Mouse (Mus musculus) lung, postnatal 10 days (tissue): ENCODE measurements at regions not wholly inside any gene's neighbourhood (a gene's known extent, or its start where the extent isn't known, plus 50 kb on each side); places are given as distances from the start of the nearest gene placed in this dataset.

Experiments
- DNase-seq: peaks from one replicate; pipeline ENCODE4 v3.0.0; 2021

- DNase-seq, result no peak
Observed at GRCm38 (mm10) chr3:104293869-104294268, 73.7 kb upstream of the Magi3 start.

GRCm38 (mm10) chr3:104288970-104289680 is 69.0 kb upstream of the Magi3 start:
- no peak for DNase-seq

- no peak for DNase-seq
Observed at GRCm38 (mm10) chr3:104287900-104288299, 67.7 kb upstream of the Magi3 start.

- no peak for DNase-seq
Observed at GRCm38 (mm10) chr3:104284961-104285360, 64.8 kb upstream of the Magi3 start.

- no peak for DNase-seq
Observed at GRCm38 (mm10) chr3:104283855-104284254, 63.7 kb upstream of the Magi3 start.

- no peak for DNase-seq
Observed at GRCm38 (mm10) chr3:104279505-104279904, 59.3 kb upstream of the Magi3 start.

- no peak for DNase-seq
Observed at GRCm38 (mm10) chr3:104274718-104275302, 54.6 kb upstream of the Magi3 start.

- DNase-seq, result no peak
Observed at GRCm38 (mm10) chr3:104274084-104274483, 53.9 kb upstream of the Magi3 start.
